Mouse (Mus musculus) testis, adult 2 months (tissue): Measurements from ENCODE around the gene Gm14434. TPM values are rescaled to one million over a fixed set of nuclear protein-coding genes. Genes with fewer than 3 reads are reported as not detected.
"Not testable (repeated sequence)": the region's sequence is repeated elsewhere in the genome, so short reads cannot be mapped to it uniquely, and the experiment has no call there.

ENCODE experiments used
- H3K27ac ChIP-seq: fragments of 200-500 bp; 2 replicates; pipeline ENCODE4 v1.5.1; 2012; ENCODE audit warnings: low read depth, low read length; ENCODE audit not compliant: control insufficient read depth, insufficient read depth
- H3K27me3 ChIP-seq: fragments of 200-500 bp; 2 replicates; pipeline ENCODE4 v1.6.1; 2012; ENCODE audit warnings: mild to moderate bottlenecking, low read length, moderate library complexity; ENCODE audit not compliant: control insufficient read depth, insufficient read depth
- H3K36me3 ChIP-seq: fragments of 200-500 bp; 2 replicates; pipeline ENCODE4 v1.6.1; 2012; ENCODE audit warnings: mild to moderate bottlenecking, low read length; ENCODE audit not compliant: control insufficient read depth, insufficient read depth
- H3K4me1 ChIP-seq: fragments of 200-500 bp; 2 replicates; pipeline ENCODE4 v1.6.1; 2012; ENCODE audit warnings: low read length; ENCODE audit not compliant: control insufficient read depth, insufficient read depth
- H3K4me3 ChIP-seq: fragments of 200-500 bp; 2 replicates; pipeline ENCODE4 v1.5.1; 2012; ENCODE audit warnings: low read depth, mild to moderate bottlenecking, low read length, moderate library complexity, mixed read lengths; ENCODE audit not compliant: control insufficient read depth
- polyA plus RNA-seq: library from polyadenylated mRNA; depleted of rRNA; stranded (reverse); fragments of >200 nt; gene quantifications from 2 replicates; pipeline ENCODE4 v1.2.3, GENCODE M21; 2012; rRNA removed

The Gm14434 gene
- polyA plus RNA-seq: 1.7 and 2.9 TPM in 2 replicates

GRCm38 (mm10) chr2:176486683-176487082 is at the start of gene Gm14434:
TSS of gene Gm14434 (minus strand) at chr2:176486783.
- H3K27ac ChIP-seq, H3K4me3 ChIP-seq, H3K27me3 ChIP-seq, H3K4me1 ChIP-seq, H3K36me3 ChIP-seq: not testable (repeated sequence)

- H3K27me3 ChIP-seq, H3K27ac ChIP-seq, H3K36me3 ChIP-seq: not testable (repeated sequence)
These were observed 34.2 kb upstream of the Gm14434 start, which contains the start of gene Zfp967 for GRCm38 (mm10) chr2:176520756-176521155. TSS of gene Zfp967 (plus strand) at chr2:176521056.

DNA sequence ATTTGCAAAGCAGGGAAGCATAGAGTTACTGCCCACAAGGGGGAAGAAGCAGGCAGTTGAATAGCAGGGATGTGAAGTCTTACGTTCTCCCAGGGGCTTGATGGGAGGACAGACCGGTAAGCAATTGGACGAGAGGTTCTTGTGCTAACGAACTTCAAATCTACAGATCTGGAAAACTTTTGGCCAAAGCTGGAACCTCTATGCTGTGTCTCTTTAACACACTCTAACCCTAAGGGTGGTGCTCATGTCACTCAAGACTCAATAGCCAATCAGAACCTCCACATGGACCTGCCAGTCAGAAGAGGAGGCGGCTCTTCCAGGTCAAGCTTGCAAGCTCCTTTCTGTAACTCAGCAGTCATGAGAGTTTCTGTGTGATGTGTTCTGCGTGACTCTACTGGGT is 63.3 kb downstream of the Gm14434 start, which contains the start of gene Gm14435:
Gene Gm14435, plus strand, starts transcription at position 301 of the 400 bp plus-strand sequence.
- H3K27ac ChIP-seq, H3K4me1 ChIP-seq, H3K27me3 ChIP-seq, H3K36me3 ChIP-seq, H3K4me3 ChIP-seq: not testable (repeated sequence)

More at GRCm38 (mm10) chr2:176520756-176521155, 34.2 kb upstream of the Gm14434 start, which contains the start of gene Zfp967:
- not testable (repeated sequence) for H3K4me3 ChIP-seq, H3K4me1 ChIP-seq

Other genes with a start within 250 kb of the Gm14434 start
- not detected in 2 replicates for gene Gm11009, start 167.3 kb downstream of the Gm14434 start, polyA plus RNA-seq
- gene Gm14435, start 63.2 kb downstream of the Gm14434 start, polyA plus RNA-seq: 0.52 and 3.7 TPM in 2 replicates
- not detected in 2 replicates for gene Zfp967, start 34.3 kb upstream of the Gm14434 start, polyA plus RNA-seq
- gene Gm14308, start 149.6 kb upstream of the Gm14434 start, polyA plus RNA-seq: 0.30 TPM in 1 of 2 replicates, not detected in the other
- 0.75 and 1.5 TPM in 2 replicates for gene Zfp973, start 183.7 kb upstream of the Gm14434 start, polyA plus RNA-seq
- gene Gm14305, start 221.5 kb upstream of the Gm14434 start, polyA plus RNA-seq: 0.78 TPM in 2 replicates